Mouse (Mus musculus) embryonic facial prominence, embryonic 11.5 days (tissue): ENCODE results near the gene Flywch2. TPM values are rescaled to one million over a fixed set of nuclear protein-coding genes. Genes with fewer than 3 reads are reported as not detected.
A peak's percentile ranks its signal among the peaks of the same experiment; 100 is the strongest.
"Not testable (repeated sequence)": the region's sequence is repeated elsewhere in the genome, so short reads cannot be mapped to it uniquely, and the experiment has no call there.

Experiments used
- ATAC-seq: fragments of 200-750 bp; cut with Nextera tagmentation; replicated peaks from 2 replicates; pipeline ENCODE4 v1.8.0; 2017; ENCODE audit warnings: low read depth; ENCODE audit not compliant: insufficient number of reproducible peaks, low FRiP score, low TSS enrichment
- DNase-seq: peaks from one replicate; pipeline ENCODE4 v3.0.0-alpha.2; 2015; ENCODE audit warnings: low spot score
- H3K27ac ChIP-seq: fragments of 300-500 bp; sonication (generic); replicated peaks from 2 replicates; pipeline ENCODE4 v1.5.1; 2014; ENCODE audit warnings: mild to moderate bottlenecking, low read depth, low read length, control low read depth
- H3K27me3 ChIP-seq: fragments of 300-500 bp; sonication (generic); 2 replicates; pipeline ENCODE4 v1.6.1; 2014; ENCODE audit warnings: mild to moderate bottlenecking, low read length, moderate library complexity, mixed read lengths; ENCODE audit not compliant: control insufficient read depth, insufficient read depth
- H3K36me3 ChIP-seq: fragments of 300-500 bp; sonication (generic); replicated peaks from 2 replicates; pipeline ENCODE4 v1.6.1; 2014; ENCODE audit warnings: low read depth, mild to moderate bottlenecking, low read length, moderate library complexity, mixed read lengths; ENCODE audit not compliant: control insufficient read depth, insufficient read depth
- H3K4me1 ChIP-seq: fragments of 300-500 bp; sonication (generic); 2 replicates; pipeline ENCODE4 v1.6.1; 2014; ENCODE audit warnings: low read length, mixed read lengths; ENCODE audit not compliant: control insufficient read depth, insufficient read depth
- H3K4me2 ChIP-seq: fragments of 300-500 bp; sonication (generic); 2 replicates; pipeline ENCODE4 v1.6.1; 2014; ENCODE audit warnings: low read depth, mild to moderate bottlenecking, control low read depth, low read length, moderate library complexity
- H3K4me3 ChIP-seq: fragments of 300-500 bp; sonication (generic); 2 replicates; pipeline ENCODE4 v1.5.1; 2014; ENCODE audit warnings: low read depth, low read length, control low read depth
- H3K9ac ChIP-seq: fragments of 300-500 bp; sonication (generic); replicated peaks from 2 replicates; pipeline ENCODE4 v1.6.1; 2014; ENCODE audit warnings: mild to moderate bottlenecking, control low read depth, low read length
- H3K9me3 ChIP-seq: fragments of 300-500 bp; sonication (generic); replicated peaks from 2 replicates; pipeline ENCODE4 v1.6.1; 2016; ENCODE audit warnings: mild to moderate bottlenecking, low read length, inconsistent platforms, mixed read lengths; ENCODE audit not compliant: control insufficient read depth
- WGBS: fragments of 180-500 bp; shearing (Covaris S2); extraction: QIAGEN DNeasy Blood & Tissue Kit; methylation state at CpG from one replicate; pipeline ENCODE4 v1.1.7; 2014; 5-methylcytosine and 5-hydroxymethylcytosine counted together
- polyA plus RNA-seq: library from polyadenylated mRNA; unstranded; fragments of >200 nt; fragmentation: Nextera tagmentation; extraction: Ambion mirVana; gene quantifications from 2 replicates; pipeline ENCODE4 v1.2.1, GENCODE M21; 2014

Gene Flywch2
- polyA plus RNA-seq, 1 experiment from 2014 or later, result 35.4 TPM

- DNase-seq, result no peak
Measured at GRCm38 (mm10) chr17:23773676-23774075, 12.2 kb downstream of the Flywch2 start.

GRCm38 (mm10) chr17:23772219-23772556 lies 13.7 kb downstream of the Flywch2 start:
- not testable (repeated sequence) for H3K27me3 ChIP-seq, H3K4me2 ChIP-seq, DNase-seq, ATAC-seq, H3K27ac ChIP-seq, H3K9me3 ChIP-seq, H3K36me3 ChIP-seq, H3K9ac ChIP-seq, H3K4me3 ChIP-seq, H3K4me1 ChIP-seq
- 83% methylated on average over 2 of the region's 2 CpGs for WGBS

More at GRCm38 (mm10) chr17:23773676-23774075, 12.2 kb downstream of the Flywch2 start:
- Histone ChIP-seq H3K27ac (no peak overlapping the region), H3K27me3 (no peaks in the 10 kb centered on the region), H3K4me3 (no peak overlapping the region), H3K36me3 (no peaks in the 10 kb centered on the region), H3K4me2 (no peak overlapping the region), H3K9ac (no peak overlapping the region), H3K4me1 (no peaks in the 10 kb centered on the region), H3K9me3 (no peaks in the 10 kb centered on the region)
- no peak for ATAC-seq
- 76% methylated on average over 6 of the region's 6 CpGs for WGBS

- Histone ChIP-seq H3K4me3 (peak within 1 kb of the TSS; percentile 76), H3K27ac (peak within 1 kb of the TSS; percentile 53; the same call in 1 of the 2 replicates), H3K4me1 (no peaks in the 10 kb centered on the region), H3K9me3 (no peaks in the 10 kb centered on the region), H3K36me3 (no peaks in the 10 kb centered on the region), H3K4me2 (peak within 1 kb of the TSS; percentile 57), H3K27me3 (no peaks in the 10 kb centered on the region), H3K9ac (peak within 1 kb of the TSS; percentile 94)
- WGBS, result 3% methylated on average over 58 of the region's 58 CpGs
- ATAC-seq (peak; percentile 98), DNase-seq (peak; percentile 99)
Measured at GRCm38 (mm10) chr17:23771284-23772218, 14.3 kb downstream of the Flywch2 start, which contains the start of gene Flywch1. TSS of gene Flywch1 (minus strand) at chr17:23771602.

- Histone ChIP-seq H3K4me2 (peak overlapping the region; percentile 57), H3K27ac (peak overlapping the region; percentile 53; the same call in 1 of the 2 replicates), H3K4me3 (peak overlapping the region; percentile 76), H3K36me3 (no peaks in the 10 kb centered on the region), H3K9me3 (no peaks in the 10 kb centered on the region), H3K4me1 (no peaks in the 10 kb centered on the region), H3K9ac (peak overlapping the region; percentile 94), H3K27me3 (no peaks in the 10 kb centered on the region)
- ATAC-seq (no peak; the same call in 1 of the 2 replicates), DNase-seq (peak; percentile 35)
- WGBS, result 1% methylated on average over 19 of the region's 19 CpGs
Measured at GRCm38 (mm10) chr17:23770896-23771283, 15.0 kb downstream of the Flywch2 start.

GRCm38 (mm10) chr17:23770493-23770892 lies 15.4 kb downstream of the Flywch2 start:
- Histone ChIP-seq H3K27me3 (no peaks in the 10 kb centered on the region), H3K4me1 (no peaks in the 10 kb centered on the region), H3K9me3 (no peaks in the 10 kb centered on the region), H3K4me2 (peak overlapping the region; percentile 57), H3K4me3 (peak overlapping the region; percentile 76), H3K36me3 (no peaks in the 10 kb centered on the region), H3K9ac (peak overlapping the region; percentile 94), H3K27ac (no peak overlapping the region)
- WGBS, result 19% methylated on average over 2 of the region's 2 CpGs
- ATAC-seq (no peak), DNase-seq (no peak)

- Histone ChIP-seq H3K27me3 (no peaks in the 10 kb centered on the region), H3K9me3 (no peaks in the 10 kb centered on the region), H3K9ac (no peak overlapping the region), H3K4me2 (no peak overlapping the region), H3K4me3 (no peak overlapping the region), H3K27ac (no peak overlapping the region), H3K4me1 (no peaks in the 10 kb centered on the region), H3K36me3 (peaks cover 14% of the 10 kb centered on the region)
- ATAC-seq (no peak), DNase-seq (no peak)
- WGBS, result 92% methylated on average over 11 of the region's 11 CpGs
Measured at GRCm38 (mm10) chr17:23762976-23763375, 22.9 kb downstream of the Flywch2 start.

- no peak overlapping the region for H3K4me2 ChIP-seq
- no peak overlapping the region for H3K9ac ChIP-seq
- no peak overlapping the region for H3K27ac ChIP-seq
- H3K36me3 ChIP-seq, result peaks cover 14% of the 10 kb centered on the region
- H3K4me1 ChIP-seq, result no peaks in the 10 kb centered on the region
- no peaks in the 10 kb centered on the region for H3K9me3 ChIP-seq
- WGBS, result 90% methylated on average over 3 of the region's 3 CpGs
- DNase-seq (no peak), ATAC-seq (no peak)
- H3K4me3 ChIP-seq, result no peak overlapping the region
- H3K27me3 ChIP-seq, result no peaks in the 10 kb centered on the region
Measured at GRCm38 (mm10) chr17:23761155-23761554, 24.7 kb downstream of the Flywch2 start.

- no peak for DNase-seq
- no peak overlapping the region for H3K4me2 ChIP-seq
- no peaks in the 10 kb centered on the region for H3K27me3 ChIP-seq
- WGBS, result 92% methylated on average over 9 of the region's 9 CpGs
- no peak overlapping the region for H3K27ac ChIP-seq
- H3K9ac ChIP-seq, result no peak overlapping the region
- no peaks in the 10 kb centered on the region for H3K9me3 ChIP-seq
- H3K36me3 ChIP-seq, result peaks cover 18% of the 10 kb centered on the region
- no peak for ATAC-seq
- H3K4me1 ChIP-seq, result no peaks in the 10 kb centered on the region
- H3K4me3 ChIP-seq, result no peak overlapping the region
Measured at GRCm38 (mm10) chr17:23760231-23760630, 25.6 kb downstream of the Flywch2 start.
